Mouse (Mus musculus) layer of hippocampus, postnatal 25 days (tissue): ENCODE data around the gene Gm6020. TPM values are rescaled to one million over a fixed set of nuclear protein-coding genes. Genes with fewer than 3 reads are reported as not detected.
"Not testable (repeated sequence)": the region's sequence is repeated elsewhere in the genome, so short reads cannot be mapped to it uniquely, and the experiment has no call there.

Experiments used
- DNase-seq, 2 experiments: peaks; one replicate each; pipeline ENCODE4 v3.0.0; 2022; ENCODE audit warnings: mixed read lengths in 2 of 2, low spot score in 1 of 2; ENCODE audit errors: extremely low spot score in 1 of 2
- total RNA-seq, 2 experiments: library from RNA; stranded (reverse); gene quantifications; 2 replicates each; pipeline ENCODE4 v1.2.3; 2021

Gm6020 gene
- total RNA-seq = not detected

- not testable (repeated sequence) for DNase-seq
Observed at GRCm38 (mm10) chr19:61183590-61183989, at the start of gene Gm6020. Gene Gm6020 (plus strand): TSS chr19:61183890.

- DNase-seq = no peak
Observed at GRCm38 (mm10) chr19:61138655-61139054, 45.0 kb upstream of the Gm6020 start.

- peak; percentile 56 to 58 for DNase-seq
Observed at GRCm38 (mm10) chr19:61140342-61141206, 43.1 kb upstream of the Gm6020 start, which contains the start of gene Zfp950. Gene Zfp950 (minus strand): TSS chr19:61140840.

GRCm38 (mm10) chr19:61141299-61141698, 42.4 kb upstream of the Gm6020 start:
- DNase-seq = no peak

GRCm38 (mm10) chr19:61151372-61151700, 32.4 kb upstream of the Gm6020 start:
- no peak for DNase-seq

- no peak for DNase-seq
Observed at GRCm38 (mm10) chr19:61151701-61152420, 31.8 kb upstream of the Gm6020 start.

- no peak for DNase-seq
Observed at GRCm38 (mm10) chr19:61175756-61176324, 7.8 kb upstream of the Gm6020 start, which contains the start of gene Gm7102. Gene Gm7102 (minus strand): TSS chr19:61176309.

- peak; percentile 71 to 92 for DNase-seq
Observed at GRCm38 (mm10) chr19:61199316-61199715, 15.6 kb downstream of the Gm6020 start.

- peak; percentile 11 to 22 for DNase-seq
Observed at GRCm38 (mm10) chr19:61199836-61200235, 16.1 kb downstream of the Gm6020 start.

GRCm38 (mm10) chr19:61207506-61207905, 23.8 kb downstream of the Gm6020 start:
- not testable (repeated sequence) for DNase-seq

GRCm38 (mm10) chr19:61223706-61224328, 40.1 kb downstream of the Gm6020 start:
- DNase-seq = no peak

GRCm38 (mm10) chr19:61224678-61225525, 41.2 kb downstream of the Gm6020 start:
- peak in 1 of 2 experiments; percentile 9 for DNase-seq

- peak; percentile 76 for DNase-seq
Observed at GRCm38 (mm10) chr19:61225526-61226400, 42.1 kb downstream of the Gm6020 start.

- peak; percentile 62 to 80 for DNase-seq
Observed at GRCm38 (mm10) chr19:61226401-61226927, 42.8 kb downstream of the Gm6020 start.

- peak; percentile 71 to 78 for DNase-seq
Observed at GRCm38 (mm10) chr19:61226928-61227854, 43.5 kb downstream of the Gm6020 start.

GRCm38 (mm10) chr19:61227941-61228701, 44.4 kb downstream of the Gm6020 start, which contains the start of gene Csf2ra:
Gene Csf2ra (minus strand): TSS chr19:61228429.
- peak in 1 of 2 experiments; percentile 6 for DNase-seq
